Mouse (Mus musculus) cerebellum, adult 2 months (tissue): ENCODE measurements around the gene Zic2.

ENCODE experiments used
- CTCF ChIP-seq: fragments of 200-500 bp; IDR thresholded peaks from 2 replicates; pipeline ENCODE4 v1.5.1; 2011; ENCODE audit warnings: low read depth, mild to moderate bottlenecking, control low read depth, low read length, moderate library complexity, borderline replicate concordance; ENCODE audit not compliant: insufficient read depth
- POLR2A ChIP-seq: fragments of 200-500 bp; IDR thresholded peaks from 2 replicates; pipeline ENCODE4 v1.6.1; 2011; ENCODE audit warnings: low read length, control low read depth, borderline replicate concordance; ENCODE audit not compliant: insufficient read depth

GRCm38 (mm10) chr14:122485635-122486181 lies 10.5 kb downstream of the Zic2 start:
- no peak for TF ChIP-seq CTCF
- no peak for TF ChIP-seq POLR2A
